Mouse (Mus musculus): ENCODE measurements around the gene Hipk4. TPM values are rescaled to one million over a fixed set of nuclear protein-coding genes. Genes with fewer than 3 reads are reported as not detected.
A peak's percentile ranks its signal among the peaks of the same experiment; 100 is the strongest.

Hipk4 gene
- polyA plus RNA-seq, 1 experiment: 0.20 TPM

DNA sequence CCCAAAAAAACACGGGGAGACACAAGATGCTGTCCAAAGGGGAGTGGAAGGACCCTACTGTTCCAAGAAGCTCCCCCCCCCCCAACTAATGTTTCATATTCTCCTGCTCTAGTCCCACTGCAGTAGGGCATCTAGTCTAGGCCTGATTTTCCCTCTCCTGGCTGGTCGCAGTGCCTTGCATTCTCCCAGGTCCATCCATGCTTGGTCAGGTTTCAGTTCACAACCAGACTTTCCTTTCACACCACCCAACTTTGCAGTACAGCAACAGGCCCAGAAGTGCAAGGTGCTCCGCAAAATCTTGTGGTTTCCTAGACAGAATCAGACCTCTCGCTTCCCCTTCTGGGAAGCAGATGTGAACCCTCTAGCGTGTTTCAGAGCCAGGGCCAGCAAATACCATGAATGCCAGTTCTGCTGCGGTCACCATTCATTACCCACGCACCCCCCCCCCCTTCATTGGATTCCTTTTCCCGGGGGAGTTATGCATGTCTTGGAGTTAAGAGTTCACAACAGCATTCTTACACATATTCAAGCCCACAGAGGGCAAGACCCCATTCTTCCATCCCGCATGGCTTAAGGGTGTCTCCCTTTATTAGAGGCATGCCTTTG is 16.2 kb upstream of the Hipk4 start:
- no peak for TF ChIP-seq CTCF (IDR thresholded peaks at IDR 0.05; ENCODE audit: borderline replicate concordance, insufficient read depth, low read depth, low read length)
- no peak for TF ChIP-seq POLR2A (IDR thresholded peaks at IDR 0.05; ENCODE audit: borderline replicate concordance, insufficient read depth, low read length)
- no peaks in the 10 kb centered on the region for H3K4me1 ChIP-seq (ENCODE audit: control insufficient read depth, insufficient read depth, low read length)
- no peak overlapping the region for H3K4me3 ChIP-seq (replicated peaks; ENCODE audit: insufficient read depth, low read depth, low read length)
- no peaks in the 10 kb centered on the region for H3K27me3 ChIP-seq (ENCODE audit: control insufficient read depth, insufficient read depth, low read length)
- WGBS: 52% methylated on average over 9 of the region's 9 CpGs
- H3K27ac ChIP-seq (ENCODE audit: insufficient read depth, low read length): no peak overlapping the region
- DNase-seq: no peak

DNA sequence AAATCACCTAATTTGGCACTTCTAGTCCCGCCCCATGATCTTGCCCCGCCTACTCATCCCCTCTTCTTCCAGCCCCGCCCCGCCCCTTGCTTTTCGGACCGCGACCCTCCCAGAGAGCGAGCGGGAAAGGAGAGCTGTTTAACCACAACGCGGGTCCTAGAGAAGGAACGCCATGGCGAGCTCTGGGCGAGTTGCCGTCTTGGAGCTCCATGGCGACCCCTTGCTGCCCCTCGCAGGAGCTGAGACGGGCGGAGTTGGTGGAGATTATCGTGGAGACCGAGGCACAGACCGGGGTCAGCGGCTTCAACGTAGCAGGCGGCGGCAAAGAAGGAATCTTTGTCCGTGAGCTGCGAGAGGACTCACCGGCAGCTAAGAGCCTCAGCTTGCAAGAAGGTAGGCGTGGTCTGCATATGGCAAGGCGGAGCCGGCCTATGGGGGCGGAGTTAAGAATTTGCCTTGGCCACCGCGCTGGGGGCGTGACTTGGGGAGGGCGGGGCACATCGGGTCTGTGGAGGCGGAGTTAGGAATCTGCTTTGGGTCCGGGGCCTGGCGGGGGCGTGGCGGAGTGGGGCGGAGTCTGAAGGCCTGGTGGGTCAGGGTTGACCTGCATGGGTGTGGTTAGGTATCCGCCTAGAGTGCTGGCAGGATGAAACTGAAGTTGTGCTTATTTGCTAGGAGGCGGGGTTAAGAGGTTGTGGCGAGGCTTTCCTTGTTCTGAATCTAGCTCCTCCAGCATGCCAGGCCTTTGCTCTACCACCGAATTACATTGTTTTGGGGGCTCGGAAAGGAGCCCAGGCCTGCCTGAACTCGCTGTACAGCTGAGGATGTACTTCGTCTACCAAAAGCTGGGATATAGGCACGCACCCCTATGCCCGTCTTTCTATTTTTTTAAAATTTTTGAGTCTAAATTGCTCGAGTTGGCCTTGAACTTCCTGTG is 15.1 kb upstream of the Hipk4 start:
- WGBS: under 1% methylated on average over 54 of the region's 54 CpGs
- H3K4me1 ChIP-seq (ENCODE audit: control insufficient read depth, insufficient read depth, low read length): no peaks in the 10 kb centered on the region
- DNase-seq: peak; percentile 91 to 93
- H3K27me3 ChIP-seq (ENCODE audit: control insufficient read depth, insufficient read depth, low read length): no peaks in the 10 kb centered on the region
- H3K4me3 ChIP-seq (replicated peaks; ENCODE audit: insufficient read depth, low read depth, low read length): peak overlapping the region; percentile 89
- TF ChIP-seq POLR2A (IDR thresholded peaks at IDR 0.05; ENCODE audit: borderline replicate concordance, insufficient read depth, low read length) (peak; percentile 57; the same call in 1 of the 2 replicates), CTCF (IDR thresholded peaks at IDR 0.05; ENCODE audit: borderline replicate concordance, insufficient read depth, low read depth, low read length) (no peak; the same call in 1 of the 2 replicates)
- peak overlapping the region; percentile 41; the same call in 1 of the 2 replicates for H3K27ac ChIP-seq (ENCODE audit: insufficient read depth, low read length)

DNA sequence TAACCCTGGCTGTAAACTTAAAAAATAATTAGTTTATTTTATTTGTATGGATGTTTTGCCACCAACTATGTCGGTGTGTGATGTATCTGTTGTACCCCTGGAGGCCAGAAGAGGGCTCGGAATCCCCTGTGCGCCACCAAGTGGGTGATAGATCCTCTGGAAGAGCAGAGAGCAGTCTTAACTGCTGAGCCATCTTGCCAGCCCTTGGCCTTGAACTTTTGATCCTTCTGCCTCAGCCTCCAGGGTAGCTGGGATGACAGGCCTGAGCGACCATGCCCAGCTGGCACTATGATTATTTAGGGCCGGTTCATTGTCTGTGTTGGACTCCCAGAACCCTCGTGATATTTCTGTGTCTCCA is 14.4 kb upstream of the Hipk4 start:
- Histone ChIP-seq H3K27ac (ENCODE audit: insufficient read depth, low read length) (no peak overlapping the region), H3K4me3 (replicated peaks; ENCODE audit: insufficient read depth, low read depth, low read length) (no peak overlapping the region), H3K27me3 (ENCODE audit: control insufficient read depth, insufficient read depth, low read length) (no peaks in the 10 kb centered on the region), H3K4me1 (ENCODE audit: control insufficient read depth, insufficient read depth, low read length) (no peaks in the 10 kb centered on the region)
- peak; percentile 73 for TF ChIP-seq CTCF (IDR thresholded peaks at IDR 0.05; ENCODE audit: borderline replicate concordance, insufficient read depth, low read depth, low read length)
- no peak for TF ChIP-seq POLR2A (IDR thresholded peaks at IDR 0.05; ENCODE audit: borderline replicate concordance, insufficient read depth, low read length)
- WGBS: 23% methylated on average over 6 of the region's 6 CpGs
- peak; percentile 59 to 61 for DNase-seq

DNA sequence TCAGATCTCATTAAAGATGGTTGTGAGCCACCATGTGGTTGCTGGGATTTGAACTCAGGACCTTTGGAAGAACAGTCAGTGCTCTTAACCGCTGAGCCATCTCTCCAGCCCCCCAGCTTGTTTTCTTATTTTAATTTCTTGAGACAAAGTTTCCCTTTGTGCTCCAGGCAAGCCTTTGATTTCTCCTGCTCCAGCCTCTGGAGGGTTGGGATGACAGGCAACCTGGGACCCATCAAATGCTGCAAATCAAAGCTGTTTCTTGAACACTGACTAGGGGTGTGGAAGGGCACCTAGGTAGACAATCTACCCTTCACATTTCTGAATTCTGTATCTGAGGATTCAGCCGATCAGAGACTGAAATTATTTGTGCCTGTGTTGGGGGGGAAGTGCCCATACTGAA is 12.3 kb upstream of the Hipk4 start:
- no peaks in the 10 kb centered on the region for H3K4me1 ChIP-seq (ENCODE audit: control insufficient read depth, insufficient read depth, low read length)
- 92% methylated on average over 2 of the region's 2 CpGs for WGBS
- no peak overlapping the region for H3K27ac ChIP-seq (ENCODE audit: insufficient read depth, low read length)
- no peak overlapping the region for H3K4me3 ChIP-seq (replicated peaks; ENCODE audit: insufficient read depth, low read depth, low read length)
- DNase-seq: no peak
- no peaks in the 10 kb centered on the region for H3K27me3 ChIP-seq (ENCODE audit: control insufficient read depth, insufficient read depth, low read length)
- no peak for TF ChIP-seq POLR2A (IDR thresholded peaks at IDR 0.05; ENCODE audit: borderline replicate concordance, insufficient read depth, low read length)
- TF ChIP-seq CTCF (IDR thresholded peaks at IDR 0.05; ENCODE audit: borderline replicate concordance, insufficient read depth, low read depth, low read length): no peak

DNA sequence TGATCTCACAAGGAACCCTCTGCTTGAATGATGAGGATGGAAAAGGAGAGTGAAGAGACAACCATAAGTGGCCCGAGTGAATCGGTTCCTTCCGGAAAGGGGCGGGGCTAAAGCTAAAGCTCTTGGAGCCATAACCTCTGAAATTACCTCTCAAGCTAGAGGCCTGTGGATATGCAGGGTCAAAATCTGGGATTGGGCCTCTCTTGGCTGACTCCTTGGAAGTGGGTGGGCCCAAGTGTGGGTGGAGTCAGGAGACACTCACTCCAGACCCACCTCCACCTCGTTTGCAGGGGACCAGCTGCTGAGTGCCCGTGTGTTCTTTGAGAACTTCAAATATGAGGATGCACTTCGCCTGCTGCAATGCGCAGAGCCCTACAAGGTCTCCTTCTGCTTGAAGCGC is 8.1 kb upstream of the Hipk4 start:
- DNase-seq: no peak
- TF ChIP-seq POLR2A (IDR thresholded peaks at IDR 0.05; ENCODE audit: borderline replicate concordance, insufficient read depth, low read length) (no peak), CTCF (IDR thresholded peaks at IDR 0.05; ENCODE audit: borderline replicate concordance, insufficient read depth, low read depth, low read length) (no peak)
- 78% methylated on average over 9 of the region's 9 CpGs for WGBS
- Histone ChIP-seq H3K4me1 (ENCODE audit: control insufficient read depth, insufficient read depth, low read length) (no peaks in the 10 kb centered on the region), H3K27ac (ENCODE audit: insufficient read depth, low read length) (no peak overlapping the region), H3K4me3 (replicated peaks; ENCODE audit: insufficient read depth, low read depth, low read length) (no peak overlapping the region), H3K27me3 (ENCODE audit: control insufficient read depth, insufficient read depth, low read length) (no peaks in the 10 kb centered on the region)

DNA sequence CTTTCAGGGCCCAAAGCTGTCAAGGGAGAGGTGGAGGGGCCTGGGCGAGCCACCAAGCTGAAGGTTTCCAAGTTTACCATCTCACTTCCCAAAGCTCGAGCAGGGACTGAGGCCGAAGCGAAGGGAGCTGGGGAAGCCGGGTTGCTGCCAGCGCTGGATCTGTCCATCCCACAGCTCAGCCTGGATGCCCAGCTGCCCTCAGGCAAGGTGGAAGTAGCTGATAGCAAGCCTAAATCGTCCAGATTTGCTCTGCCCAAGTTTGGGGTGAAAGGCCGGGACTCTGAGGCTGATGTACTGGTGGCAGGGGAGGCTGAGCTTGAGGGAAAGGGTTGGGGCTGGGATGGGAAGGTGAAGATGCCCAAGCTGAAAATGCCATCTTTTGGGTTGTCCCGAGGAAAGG is 4.8 kb upstream of the Hipk4 start:
- Histone ChIP-seq H3K4me3 (replicated peaks; ENCODE audit: insufficient read depth, low read depth, low read length) (no peak overlapping the region), H3K4me1 (ENCODE audit: control insufficient read depth, insufficient read depth, low read length) (no peaks in the 10 kb centered on the region), H3K27ac (ENCODE audit: insufficient read depth, low read length) (no peak overlapping the region), H3K27me3 (ENCODE audit: control insufficient read depth, insufficient read depth, low read length) (no peaks in the 10 kb centered on the region)
- WGBS: 84% methylated on average over 9 of the region's 9 CpGs
- TF ChIP-seq POLR2A (IDR thresholded peaks at IDR 0.05; ENCODE audit: borderline replicate concordance, insufficient read depth, low read length) (no peak), CTCF (IDR thresholded peaks at IDR 0.05; ENCODE audit: borderline replicate concordance, insufficient read depth, low read depth, low read length) (no peak)
- DNase-seq: no peak

DNA sequence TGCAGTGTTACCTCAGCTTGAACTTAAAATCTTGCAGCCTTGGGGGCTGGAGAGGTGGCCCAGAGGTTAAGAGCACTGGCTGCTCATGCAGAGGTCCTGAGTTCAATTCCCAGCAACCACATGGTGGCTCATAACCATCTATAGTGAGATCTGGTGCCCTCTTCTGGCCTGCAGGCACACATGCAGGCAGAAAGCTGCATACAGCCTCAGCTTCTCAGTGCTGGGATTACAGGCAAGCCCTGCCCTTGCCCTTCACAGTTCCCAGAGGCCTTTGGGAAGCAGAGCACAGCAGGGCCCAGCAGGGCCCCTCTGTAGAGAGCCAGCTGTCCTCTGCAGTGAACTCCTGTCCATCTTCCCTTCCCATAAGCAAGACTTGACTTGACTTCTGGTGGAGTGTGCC is 3.0 kb upstream of the Hipk4 start:
- H3K4me1 ChIP-seq (ENCODE audit: control insufficient read depth, insufficient read depth, low read length): no peaks in the 10 kb centered on the region
- TF ChIP-seq POLR2A (IDR thresholded peaks at IDR 0.05; ENCODE audit: borderline replicate concordance, insufficient read depth, low read length): no peak
- TF ChIP-seq CTCF (IDR thresholded peaks at IDR 0.05; ENCODE audit: borderline replicate concordance, insufficient read depth, low read depth, low read length): 0 out of 2 replicates have a peak, but pooled peaks have one; percentile 11
- H3K4me3 ChIP-seq (replicated peaks; ENCODE audit: insufficient read depth, low read depth, low read length): no peak overlapping the region
- DNase-seq: no peak
- no peaks in the 10 kb centered on the region for H3K27me3 ChIP-seq (ENCODE audit: control insufficient read depth, insufficient read depth, low read length)
- H3K27ac ChIP-seq (ENCODE audit: insufficient read depth, low read length): no peak overlapping the region

DNA sequence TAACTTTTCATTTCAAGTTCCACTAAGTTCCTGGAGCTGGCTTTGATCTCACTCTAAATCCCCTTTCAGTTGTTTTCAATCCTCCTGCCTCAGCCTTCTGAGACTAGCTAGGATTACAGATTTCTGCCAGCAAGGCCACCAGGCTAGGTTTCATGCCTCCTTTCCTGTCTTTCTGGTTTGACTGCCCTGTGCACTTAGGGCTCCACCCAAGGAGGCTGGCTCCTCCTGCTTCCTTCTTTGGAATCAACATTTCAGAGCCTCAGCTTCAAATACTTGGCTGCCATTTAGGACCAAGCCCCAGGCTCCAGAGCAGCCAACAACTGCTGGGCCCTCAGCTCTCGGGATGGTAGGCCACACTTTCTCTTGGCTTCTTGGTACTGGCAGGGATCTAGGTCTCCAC is 2.5 kb upstream of the Hipk4 start:
- 23% methylated on average over 1 of the region's 1 CpGs for whole genome bisulfite sequencing
- no peak for TF ChIP-seq CTCF (IDR thresholded peaks at IDR 0.05; ENCODE audit: borderline replicate concordance, insufficient read depth, low read depth, low read length)
- no peak for TF ChIP-seq POLR2A (IDR thresholded peaks at IDR 0.05; ENCODE audit: borderline replicate concordance, insufficient read depth, low read length)
- Histone ChIP-seq H3K27ac (ENCODE audit: insufficient read depth, low read length) (no peak overlapping the region), H3K27me3 (ENCODE audit: control insufficient read depth, insufficient read depth, low read length) (no peaks in the 10 kb centered on the region), H3K4me3 (replicated peaks; ENCODE audit: insufficient read depth, low read depth, low read length) (no peak overlapping the region), H3K4me1 (ENCODE audit: control insufficient read depth, insufficient read depth, low read length) (no peaks in the 10 kb centered on the region)
- DNase-seq: no peak
